Mouse (Mus musculus): ENCODE data around the gene Fut9.

DNA sequence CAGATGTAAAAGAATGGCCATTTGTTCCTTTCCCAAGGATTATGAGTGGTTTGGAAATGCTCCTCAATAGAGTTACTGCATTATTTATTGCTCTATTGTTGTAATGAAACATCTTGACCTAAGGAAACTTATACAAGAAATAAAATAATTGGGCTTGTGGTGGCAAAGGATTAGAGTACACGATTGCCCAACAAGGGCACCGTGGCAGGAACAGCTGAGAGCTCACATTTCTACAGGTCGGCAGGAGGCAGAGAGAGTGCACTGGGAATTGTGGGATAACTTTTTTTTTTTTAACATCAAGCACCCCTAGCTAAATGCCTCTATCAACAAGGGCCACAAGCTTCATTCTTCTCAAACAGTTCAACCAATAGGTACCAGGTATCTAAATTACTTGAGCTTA is 148.1 kb downstream of the Fut9 start:
- TF ChIP-seq USF1 (IDR thresholded peaks at IDR 0.05; ENCODE audit: low read depth) (no peak), POLR2A (IDR thresholded peaks at IDR 0.05; ENCODE audit: insufficient read length, low read depth) (no peak), MAX (IDR thresholded peaks at IDR 0.05; ENCODE audit: low read depth) (no peak), CEBPB (IDR thresholded peaks at IDR 0.05; ENCODE audit: insufficient read depth, poor library complexity, severe bottlenecking) (peak; percentile 95), MYOD1 (IDR thresholded peaks at IDR 0.05; ENCODE audit: control insufficient read depth in 1 of 3, insufficient read length in 2 of 3, low read depth in 2 of 3) (peak; percentile 41 to 81 (median 80)), REST (IDR thresholded peaks at IDR 0.05; ENCODE audit: insufficient read depth, insufficient read length) (no peak), SRF (IDR thresholded peaks at IDR 0.05; ENCODE audit: control insufficient read depth, insufficient read length, low read depth) (no peak), POLR2AphosphoS2 (IDR thresholded peaks at IDR 0.05; ENCODE audit: insufficient read length, low read depth) (no peak), TCF12 (IDR thresholded peaks at IDR 0.05; ENCODE audit: insufficient read depth, poor library complexity, severe bottlenecking) (peak; percentile 3), E2F4 (IDR thresholded peaks at IDR 0.05; ENCODE audit: insufficient read depth) (no peak)

Measured in myocyte (in vitro differentiated cells).